Mouse (Mus musculus): Measurements from ENCODE around the gene Bcas3. TPM values are rescaled to one million over a fixed set of nuclear protein-coding genes. Genes with fewer than 3 reads are reported as not detected.

Gene Bcas3
- polyA plus RNA-seq, 1 experiment from 2014 or later, result 30.6 TPM

DNA sequence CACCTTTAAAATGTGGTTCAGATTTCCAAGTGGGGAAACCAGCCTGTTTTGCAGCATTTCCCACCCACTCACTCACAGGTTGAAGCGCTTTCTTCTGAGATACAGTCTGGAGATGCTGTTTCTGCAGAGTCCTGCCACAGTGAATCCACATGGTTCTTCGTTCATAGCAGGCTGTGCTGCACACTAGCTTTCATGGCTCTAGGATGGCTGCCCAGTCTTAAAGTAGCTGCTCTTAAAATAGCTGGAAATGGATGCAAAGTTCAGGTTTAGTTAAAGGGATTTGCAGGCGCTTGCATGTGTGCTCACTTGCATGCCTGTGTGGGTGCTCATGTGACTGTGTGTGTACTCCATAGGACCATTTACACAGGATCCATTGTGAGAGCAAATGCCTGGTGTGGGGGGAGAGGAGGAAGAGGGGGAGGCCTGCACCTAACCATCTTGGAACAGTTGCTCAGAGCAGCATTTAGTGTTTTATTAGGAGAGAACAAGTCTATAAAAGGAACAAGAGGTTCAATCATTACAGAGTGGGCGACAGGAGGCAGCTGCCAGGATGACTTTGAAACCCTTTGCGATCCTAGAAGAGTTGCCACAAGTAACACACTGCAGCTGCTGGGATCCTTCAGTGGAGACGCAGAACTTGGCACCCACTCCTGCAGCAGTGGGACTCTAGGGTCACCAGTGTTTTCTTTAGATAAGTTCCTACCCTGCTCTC is 386.5 kb downstream of the Bcas3 start:
- peak overlapping the region; percentile 65; the same call in 1 of the 2 replicates for H3K27ac ChIP-seq (ENCODE audit: low read depth, low read length)
- ATAC-seq (ENCODE audit: low FRiP score, low TSS enrichment), result peak; percentile 59; the same call in 1 of the 2 replicates
- H3K27me3 ChIP-seq (ENCODE audit: control insufficient read depth, insufficient read depth, low read length), result no peaks in the 10 kb centered on the region
- no peaks in the 10 kb centered on the region for H3K9me3 ChIP-seq (ENCODE audit: control insufficient read depth, low read length)
- 41% methylated on average over 6 of the region's 6 CpGs for WGBS
- H3K9ac ChIP-seq (ENCODE audit: low read depth, low read length), result no peak overlapping the region
- peaks cover 33% of the 10 kb centered on the region for H3K4me1 ChIP-seq (ENCODE audit: control insufficient read depth, insufficient read depth, low read length)
- H3K36me3 ChIP-seq (ENCODE audit: control insufficient read depth, insufficient read depth, low read length), result no peaks in the 10 kb centered on the region
- no peak overlapping the region for H3K4me3 ChIP-seq (ENCODE audit: low read length)
- H3K4me2 ChIP-seq (replicated peaks; ENCODE audit: low read depth, low read length), result no peak overlapping the region

DNA sequence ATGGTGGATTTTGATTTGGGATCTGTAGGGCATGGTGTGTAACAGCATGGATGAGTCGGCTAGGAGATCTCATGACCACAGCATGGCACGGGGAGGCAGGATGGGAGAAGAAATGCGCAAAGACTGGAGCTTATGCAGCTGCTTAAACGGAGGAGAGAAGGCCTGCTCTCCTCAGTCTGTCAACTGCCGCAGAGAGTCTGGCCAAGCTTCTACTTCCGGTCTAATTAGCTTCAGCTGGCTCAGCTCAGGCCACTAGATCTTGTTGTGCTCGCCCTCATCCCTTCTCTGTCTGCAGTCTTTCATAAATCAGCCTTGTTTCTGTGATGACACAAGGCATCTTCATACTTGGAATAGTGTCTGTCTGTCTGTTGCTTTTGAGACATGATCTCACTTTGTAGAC is 393.4 kb downstream of the Bcas3 start:
- 53% methylated on average over 7 of the region's 7 CpGs for WGBS
- H3K9ac ChIP-seq (ENCODE audit: low read depth, low read length), result no peak overlapping the region
- H3K36me3 ChIP-seq (ENCODE audit: control insufficient read depth, insufficient read depth, low read length), result no peaks in the 10 kb centered on the region
- H3K27me3 ChIP-seq (ENCODE audit: control insufficient read depth, insufficient read depth, low read length), result no peaks in the 10 kb centered on the region
- no peak for ATAC-seq (ENCODE audit: low FRiP score, low TSS enrichment)
- no peak overlapping the region for H3K4me2 ChIP-seq (replicated peaks; ENCODE audit: low read depth, low read length)
- H3K4me1 ChIP-seq (ENCODE audit: control insufficient read depth, insufficient read depth, low read length), result 0 out of 2 replicates have a peak, but pooled peaks cover 3% of the 10 kb centered on the region
- H3K27ac ChIP-seq (ENCODE audit: low read depth, low read length), result 0 out of 2 replicates have a peak overlapping the region, but pooled peaks have one; percentile 30
- no peaks in the 10 kb centered on the region for H3K9me3 ChIP-seq (ENCODE audit: control insufficient read depth, low read length)
- no peak overlapping the region for H3K4me3 ChIP-seq (ENCODE audit: low read length)

DNA sequence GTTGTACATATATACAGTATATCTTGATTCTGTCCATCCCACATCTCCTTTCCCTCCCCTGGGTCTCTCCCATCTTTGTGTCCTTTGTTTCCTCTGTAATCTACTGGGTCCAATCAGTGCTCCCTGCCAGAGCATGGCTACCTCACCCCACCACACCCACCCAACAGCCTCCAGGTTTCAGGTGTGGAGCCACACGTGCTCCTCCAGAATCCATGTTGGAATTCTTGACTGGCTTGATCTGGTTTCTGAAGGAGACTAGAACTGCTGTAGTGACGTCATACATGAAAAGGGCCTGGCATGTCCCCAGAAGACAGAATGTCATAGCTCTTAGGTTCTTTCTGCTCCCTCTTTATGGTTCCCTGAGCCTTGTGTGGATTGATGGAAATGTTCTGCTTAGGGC is 395.9 kb downstream of the Bcas3 start:
- ATAC-seq (ENCODE audit: low FRiP score, low TSS enrichment), result no peak
- Histone ChIP-seq H3K4me3 (ENCODE audit: low read length) (no peak overlapping the region), H3K4me2 (replicated peaks; ENCODE audit: low read depth, low read length) (no peak overlapping the region), H3K27me3 (ENCODE audit: control insufficient read depth, insufficient read depth, low read length) (no peaks in the 10 kb centered on the region), H3K9me3 (ENCODE audit: control insufficient read depth, low read length) (no peaks in the 10 kb centered on the region), H3K9ac (ENCODE audit: low read depth, low read length) (no peak overlapping the region), H3K36me3 (ENCODE audit: control insufficient read depth, insufficient read depth, low read length) (no peaks in the 10 kb centered on the region), H3K4me1 (ENCODE audit: control insufficient read depth, insufficient read depth, low read length) (0 out of 2 replicates have a peak, but pooled peaks cover 3% of the 10 kb centered on the region), H3K27ac (ENCODE audit: low read depth, low read length) (no peak overlapping the region)
- whole genome bisulfite sequencing, result 89% methylated on average over 2 of the region's 2 CpGs

DNA sequence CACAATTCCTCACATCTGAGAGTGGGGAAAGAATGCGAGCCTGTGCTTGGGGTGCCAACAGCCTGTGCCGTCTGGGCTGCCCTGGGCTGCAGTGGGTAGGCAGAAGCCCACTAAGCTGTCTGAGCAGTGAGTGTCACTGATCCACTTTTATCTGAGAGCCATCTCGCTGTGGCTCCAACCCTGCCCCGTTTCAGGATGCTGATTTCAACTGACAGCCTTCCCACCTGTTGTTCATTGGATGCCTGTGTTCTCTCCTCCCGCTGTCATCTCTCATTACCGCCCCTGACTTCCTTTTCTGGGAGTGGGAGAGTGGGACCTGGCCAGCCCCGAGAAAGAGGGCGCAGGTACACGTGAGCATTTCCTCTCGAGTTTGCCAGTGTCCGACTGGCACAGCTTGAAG is 398.2 kb downstream of the Bcas3 start:
- no peak overlapping the region for H3K27ac ChIP-seq (ENCODE audit: low read depth, low read length)
- H3K4me2 ChIP-seq (replicated peaks; ENCODE audit: low read depth, low read length), result no peak overlapping the region
- no peak for ATAC-seq (ENCODE audit: low FRiP score, low TSS enrichment)
- H3K4me3 ChIP-seq (ENCODE audit: low read length), result no peak overlapping the region
- H3K9ac ChIP-seq (ENCODE audit: low read depth, low read length), result no peak overlapping the region
- 45% methylated on average over 11 of the region's 11 CpGs for WGBS
- 0 out of 2 replicates have a peak, but pooled peaks cover 3% of the 10 kb centered on the region for H3K4me1 ChIP-seq (ENCODE audit: control insufficient read depth, insufficient read depth, low read length)
- H3K36me3 ChIP-seq (ENCODE audit: control insufficient read depth, insufficient read depth, low read length), result no peaks in the 10 kb centered on the region
- H3K27me3 ChIP-seq (ENCODE audit: control insufficient read depth, insufficient read depth, low read length), result no peaks in the 10 kb centered on the region
- no peaks in the 10 kb centered on the region for H3K9me3 ChIP-seq (ENCODE audit: control insufficient read depth, low read length)

DNA sequence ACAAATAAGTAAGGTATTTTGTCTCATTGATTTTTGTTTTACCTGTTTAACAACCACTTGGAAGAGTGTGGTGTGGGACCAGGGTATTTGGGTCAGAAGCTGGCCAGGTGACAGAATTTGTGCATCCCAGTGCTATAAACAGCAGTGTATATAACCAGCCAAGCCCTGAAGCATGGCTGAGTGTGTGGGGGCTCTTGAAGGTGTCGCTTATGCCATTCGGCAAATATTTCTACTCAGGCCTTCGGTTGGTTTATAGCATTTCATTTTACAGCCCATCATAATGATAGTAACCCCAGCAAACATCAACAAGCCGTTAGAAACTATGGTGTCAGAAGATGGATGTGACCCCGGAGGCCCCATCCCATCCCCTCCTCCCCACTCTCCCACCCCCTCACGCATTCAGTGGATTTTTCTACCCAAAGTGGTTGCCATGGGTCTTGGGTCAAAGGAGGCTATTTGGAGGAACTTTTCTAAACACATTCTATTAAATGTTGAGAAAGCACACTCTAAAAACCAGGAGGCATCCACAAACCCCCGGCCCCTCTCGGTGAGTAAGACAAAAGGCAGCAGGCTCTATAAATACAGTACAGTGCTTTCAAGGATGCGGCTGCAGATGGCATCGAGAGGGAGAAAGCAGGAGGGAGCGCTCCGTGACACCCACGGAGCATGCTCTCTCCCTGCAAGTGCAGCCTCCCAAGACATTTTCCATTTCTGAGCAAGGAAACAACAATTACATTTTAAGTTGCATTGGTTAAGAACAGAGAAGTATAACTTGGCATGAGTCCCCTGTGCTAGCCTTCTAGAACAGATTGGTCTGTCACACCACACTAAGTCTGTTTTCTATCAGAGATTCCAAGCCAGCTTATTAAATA is 401.9 kb downstream of the Bcas3 start:
- peaks cover 10% of the 10 kb centered on the region for H3K4me1 ChIP-seq (ENCODE audit: control insufficient read depth, insufficient read depth, low read length)
- H3K36me3 ChIP-seq (ENCODE audit: control insufficient read depth, insufficient read depth, low read length), result no peaks in the 10 kb centered on the region
- no peaks in the 10 kb centered on the region for H3K9me3 ChIP-seq (ENCODE audit: control insufficient read depth, low read length)
- no peak overlapping the region for H3K4me2 ChIP-seq (replicated peaks; ENCODE audit: low read depth, low read length)
- H3K4me3 ChIP-seq (ENCODE audit: low read length), result no peak overlapping the region
- no peak overlapping the region for H3K9ac ChIP-seq (ENCODE audit: low read depth, low read length)
- no peaks in the 10 kb centered on the region for H3K27me3 ChIP-seq (ENCODE audit: control insufficient read depth, insufficient read depth, low read length)
- WGBS, result 58% methylated on average over 13 of the region's 13 CpGs
- no peak overlapping the region for H3K27ac ChIP-seq (ENCODE audit: low read depth, low read length)
- ATAC-seq (ENCODE audit: low FRiP score, low TSS enrichment), result no peak

DNA sequence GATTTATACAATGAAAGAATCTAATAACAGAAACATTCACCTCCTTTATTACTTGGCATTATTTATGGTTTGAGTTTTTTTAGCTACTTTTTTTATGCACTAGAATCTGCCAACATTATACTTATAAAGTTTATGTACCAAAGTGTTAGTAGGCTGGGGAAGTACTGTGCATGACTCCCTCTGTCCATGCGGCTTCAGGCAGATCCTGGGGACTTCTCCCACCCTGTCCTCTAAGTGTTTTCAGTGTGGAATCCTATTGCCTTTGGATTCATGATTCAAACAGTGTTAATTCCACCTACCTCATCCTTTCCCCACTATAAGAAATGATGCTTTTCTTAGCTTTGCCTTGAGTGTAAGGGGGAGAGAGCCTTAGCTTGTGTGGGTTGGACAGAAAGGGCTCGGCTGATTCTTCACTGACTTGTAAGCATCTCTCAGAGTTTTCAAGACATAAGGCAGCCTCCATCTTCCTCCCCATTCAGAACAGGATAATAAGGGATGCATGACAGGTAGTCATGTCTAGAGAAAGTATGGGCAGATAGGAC is 402.6 kb downstream of the Bcas3 start:
- Histone ChIP-seq H3K9me3 (ENCODE audit: control insufficient read depth, low read length) (no peaks in the 10 kb centered on the region), H3K27me3 (ENCODE audit: control insufficient read depth, insufficient read depth, low read length) (no peaks in the 10 kb centered on the region), H3K36me3 (ENCODE audit: control insufficient read depth, insufficient read depth, low read length) (no peaks in the 10 kb centered on the region), H3K27ac (ENCODE audit: low read depth, low read length) (no peak overlapping the region), H3K9ac (ENCODE audit: low read depth, low read length) (no peak overlapping the region), H3K4me1 (ENCODE audit: control insufficient read depth, insufficient read depth, low read length) (peaks cover 17% of the 10 kb centered on the region), H3K4me3 (ENCODE audit: low read length) (no peak overlapping the region), H3K4me2 (replicated peaks; ENCODE audit: low read depth, low read length) (no peak overlapping the region)
- no peak for ATAC-seq (ENCODE audit: low FRiP score, low TSS enrichment)
- whole genome bisulfite sequencing, result 65% methylated on average over 2 of the region's 2 CpGs

DNA sequence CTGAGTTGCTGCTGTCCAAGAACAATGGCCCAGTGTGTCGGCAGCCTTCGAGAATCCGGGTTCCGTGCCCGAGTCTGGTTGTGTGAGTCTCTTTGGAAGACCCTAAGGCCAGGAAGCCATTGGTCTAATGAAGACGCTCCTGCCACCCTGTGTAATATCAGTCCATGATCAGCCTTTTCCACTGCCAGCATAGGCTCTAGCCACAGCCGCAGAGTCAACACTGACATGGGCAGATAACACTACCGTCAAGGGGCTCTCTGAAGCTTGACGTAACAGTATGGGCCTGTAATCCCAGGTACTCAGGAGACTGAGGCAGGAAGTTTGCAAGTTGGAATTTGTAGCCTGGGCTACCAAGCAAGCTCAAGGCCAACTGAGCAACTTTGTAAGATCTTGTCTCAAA is 405.9 kb downstream of the Bcas3 start:
- peaks cover 33% of the 10 kb centered on the region for H3K4me1 ChIP-seq (ENCODE audit: control insufficient read depth, insufficient read depth, low read length)
- H3K27ac ChIP-seq (ENCODE audit: low read depth, low read length), result no peak overlapping the region
- no peak overlapping the region for H3K4me2 ChIP-seq (replicated peaks; ENCODE audit: low read depth, low read length)
- no peaks in the 10 kb centered on the region for H3K27me3 ChIP-seq (ENCODE audit: control insufficient read depth, insufficient read depth, low read length)
- H3K36me3 ChIP-seq (ENCODE audit: control insufficient read depth, insufficient read depth, low read length), result no peaks in the 10 kb centered on the region
- no peak for ATAC-seq (ENCODE audit: low FRiP score, low TSS enrichment)
- no peak overlapping the region for H3K9ac ChIP-seq (ENCODE audit: low read depth, low read length)
- H3K4me3 ChIP-seq (ENCODE audit: low read length), result no peak overlapping the region
- WGBS, result 87% methylated on average over 9 of the region's 9 CpGs
- no peaks in the 10 kb centered on the region for H3K9me3 ChIP-seq (ENCODE audit: control insufficient read depth, low read length)

DNA sequence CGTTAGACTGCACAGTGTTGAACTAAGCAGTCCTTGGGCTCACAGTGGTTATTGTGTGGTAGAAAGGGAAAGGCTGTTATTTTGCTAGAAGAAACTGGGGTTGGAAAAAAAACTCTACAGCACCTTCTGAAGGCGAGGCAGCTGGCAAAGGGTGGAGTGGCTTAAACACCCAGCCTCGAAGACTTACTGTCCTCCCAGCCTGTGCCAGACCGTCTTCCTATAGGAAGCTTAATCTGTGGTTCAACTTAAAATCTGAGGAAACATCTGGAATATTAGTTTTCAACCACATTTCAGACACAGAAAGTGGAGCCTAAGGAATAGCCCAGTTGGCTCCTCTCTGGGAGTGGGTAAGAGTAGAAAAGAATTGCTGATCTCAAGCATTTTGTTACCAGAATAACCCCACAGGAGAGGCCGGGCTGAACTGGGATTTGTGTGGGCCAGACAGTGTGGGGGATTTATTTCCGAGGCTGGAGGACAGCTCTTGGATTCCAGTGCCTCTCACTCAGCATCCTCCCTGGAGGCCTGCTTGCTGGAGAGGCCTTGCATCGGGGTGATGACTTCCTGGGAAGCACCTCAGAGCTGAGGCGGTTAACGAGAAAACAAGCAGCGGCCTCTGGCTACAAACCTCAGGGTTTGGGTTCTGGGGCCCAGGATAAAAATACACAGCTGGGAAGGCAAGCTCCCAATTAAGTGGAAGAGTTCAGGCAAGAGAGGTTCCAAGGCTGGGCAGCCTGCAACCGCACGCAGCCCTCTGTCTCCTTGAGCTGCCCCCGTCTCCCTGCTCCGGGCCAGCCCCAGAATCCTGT is 406.9 kb downstream of the Bcas3 start:
- Histone ChIP-seq H3K9me3 (ENCODE audit: control insufficient read depth, low read length) (no peaks in the 10 kb centered on the region), H3K27me3 (ENCODE audit: control insufficient read depth, insufficient read depth, low read length) (no peaks in the 10 kb centered on the region), H3K4me2 (replicated peaks; ENCODE audit: low read depth, low read length) (no peak overlapping the region), H3K9ac (ENCODE audit: low read depth, low read length) (peak overlapping the region; percentile 12; the same call in 1 of the 2 replicates), H3K27ac (ENCODE audit: low read depth, low read length) (peak overlapping the region; percentile 80; the same call in 1 of the 2 replicates), H3K36me3 (ENCODE audit: control insufficient read depth, insufficient read depth, low read length) (no peaks in the 10 kb centered on the region), H3K4me1 (ENCODE audit: control insufficient read depth, insufficient read depth, low read length) (peaks cover 36% of the 10 kb centered on the region), H3K4me3 (ENCODE audit: low read length) (no peak overlapping the region)
- no peak for ATAC-seq (ENCODE audit: low FRiP score, low TSS enrichment)
- 48% methylated on average over 14 of the region's 14 CpGs for WGBS

Data from kidney, embryonic 14.5 days (tissue).